Mouse (Mus musculus): ENCODE data around the gene Gad2.

DNA sequence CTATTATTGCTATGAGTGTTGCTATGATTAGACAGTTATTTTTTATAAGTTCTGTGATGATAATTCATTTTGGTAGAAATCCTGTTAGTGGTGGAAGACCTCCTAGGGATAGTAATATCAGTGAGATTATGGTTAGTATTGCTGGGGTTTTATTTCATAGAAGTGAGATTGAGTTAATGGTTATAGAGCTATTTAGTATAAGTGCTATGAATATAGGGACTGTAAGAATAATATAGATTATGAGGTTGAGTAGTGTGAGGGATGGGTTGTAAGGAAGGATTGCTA is 31.9 kb upstream of the Gad2 start:
- TF ChIP-seq CTCF (IDR thresholded peaks at IDR 0.05; ENCODE audit: low read depth, low read length) (no peak), POLR2AphosphoS5 (IDR thresholded peaks at IDR 0.05; ENCODE audit: insufficient replicate concordance, low read depth, low read length) (no peak)
